Mouse (Mus musculus) heart, adult 9 months (tissue): ENCODE measurements at regions not wholly inside any gene's neighbourhood (a gene's known extent, or its start where the extent isn't known, plus 50 kb on each side); places are given as distances from the start of the nearest gene placed in this dataset.

Experiments used
- DNase-seq, 2 experiments: peaks; one replicate each; pipeline ENCODE4 v3.0.0; 2022; ENCODE audit warnings: low spot score in 2 of 2

- DNase-seq, result no peak
These were observed 130.6 kb downstream of the Gm4791 start for GRCm38 (mm10) chr9:47129101-47129500.

DNA sequence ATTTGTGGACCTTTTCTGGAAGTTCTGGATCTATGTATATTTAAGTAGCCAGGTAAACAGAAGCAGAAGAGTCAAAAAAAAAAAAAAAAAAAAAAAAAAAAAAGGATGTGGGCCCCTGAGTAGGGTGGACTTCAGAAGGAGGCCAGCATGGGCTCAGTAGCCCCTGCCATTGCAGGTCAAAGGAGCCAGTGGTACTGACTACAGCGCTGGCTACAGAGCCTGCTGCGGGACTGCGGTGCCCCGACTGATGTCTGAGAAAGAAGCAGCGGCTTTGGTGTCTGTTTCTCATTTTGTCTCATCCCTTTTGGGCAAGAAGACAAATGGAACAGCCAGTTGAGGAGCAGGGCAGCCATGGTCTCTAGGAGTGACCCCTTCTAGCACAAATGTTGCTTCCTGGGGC is 134.9 kb downstream of the Gm4791 start:
- no peak for DNase-seq

- DNase-seq, result no peak
These were observed 135.3 kb downstream of the Gm4791 start for GRCm38 (mm10) chr9:47133873-47134272.

DNA sequence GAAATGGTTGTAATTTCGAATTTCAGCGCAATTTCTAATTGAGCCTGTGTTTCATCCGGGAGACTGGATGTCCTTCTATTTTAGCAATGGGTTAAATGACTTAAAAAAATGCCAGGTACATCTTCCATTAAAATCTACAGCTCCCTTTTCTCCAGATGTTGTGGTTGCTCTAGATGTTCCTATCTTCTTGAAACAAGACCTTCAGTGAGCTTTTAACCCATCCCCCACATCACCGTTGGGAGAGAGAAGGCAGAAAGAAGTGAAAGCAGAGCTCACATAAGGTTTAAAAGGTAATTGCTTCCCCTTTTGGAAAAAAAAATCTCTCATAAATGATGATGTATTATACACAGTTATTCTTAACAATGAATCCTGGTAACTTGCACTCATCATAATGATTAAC is 135.9 kb downstream of the Gm4791 start:
- DNase-seq, result no peak

DNA sequence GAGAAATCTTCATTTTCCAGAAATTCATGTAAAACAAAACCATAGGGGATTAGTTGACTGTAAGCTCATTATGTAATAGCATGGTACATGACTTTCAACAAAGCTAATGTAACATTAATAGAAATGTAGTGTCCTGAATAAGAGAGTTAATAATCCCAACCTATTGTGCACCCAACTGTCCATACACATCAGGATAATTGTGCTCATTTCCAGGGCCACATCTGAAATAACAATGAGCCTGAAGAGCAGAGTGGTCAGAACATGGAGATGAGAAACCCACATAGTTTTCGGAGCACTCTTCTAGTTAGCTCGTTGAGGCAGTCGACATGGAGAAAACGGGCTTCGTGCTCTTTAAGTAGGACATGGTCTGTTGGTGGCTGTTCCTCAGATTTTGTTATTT is 138.1 kb downstream of the Gm4791 start:
- no peak for DNase-seq

DNA sequence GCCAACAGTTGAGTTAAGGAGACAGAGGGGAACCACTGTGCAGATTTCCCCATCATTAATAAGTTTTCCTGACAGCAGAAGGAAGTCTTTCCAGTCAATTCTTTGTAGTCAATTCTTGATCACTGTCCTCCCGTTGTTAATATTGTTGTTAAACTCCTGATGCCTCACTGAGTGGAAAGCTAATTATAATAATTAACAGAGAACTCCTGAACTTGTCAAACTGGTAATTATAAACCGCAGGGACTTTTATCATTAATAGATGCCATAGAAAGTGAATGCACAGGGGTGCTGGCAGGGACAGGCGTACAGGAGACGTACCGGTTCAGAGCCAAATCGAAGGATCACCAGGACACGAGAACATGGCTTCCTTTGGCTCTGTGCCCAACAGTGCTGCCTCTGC is 154.9 kb downstream of the Gm4791 start:
- DNase-seq, result no peak

DNA sequence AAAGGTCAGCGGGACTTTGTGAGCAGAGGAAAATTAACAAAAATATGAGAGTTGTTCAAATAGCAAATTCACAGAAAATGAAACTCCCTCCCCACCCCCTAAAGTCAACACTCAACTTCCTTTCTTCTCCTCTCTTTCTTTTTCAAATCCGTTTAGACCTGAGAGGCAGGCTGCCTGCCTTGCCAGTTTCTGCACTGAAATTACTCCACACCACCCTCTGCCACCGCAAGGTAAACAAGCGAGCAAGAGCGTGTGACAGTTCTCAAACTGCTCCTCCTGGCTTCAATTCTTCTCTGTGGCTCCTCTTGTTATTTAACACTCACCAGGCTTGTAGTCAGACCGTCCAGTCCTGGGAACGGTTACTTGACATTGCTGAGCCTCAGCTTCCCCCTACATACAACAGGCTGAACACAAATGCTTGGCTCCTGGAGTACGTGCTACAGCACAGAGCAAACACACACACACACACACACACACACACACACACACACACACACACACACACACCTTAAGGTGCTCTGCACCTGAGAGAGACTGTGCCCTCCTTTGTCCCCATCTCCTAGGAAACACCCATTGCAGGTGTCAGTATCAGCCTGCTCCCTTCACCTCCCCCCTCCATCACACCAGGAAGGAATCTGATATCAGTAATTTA is 167.1 kb downstream of the Gm4791 start:
- DNase-seq, result no peak

- no peak for DNase-seq
These were observed 169.2 kb downstream of the Gm4791 start for GRCm38 (mm10) chr9:47167681-47168240.

- DNase-seq, result no peak
These were observed 177.5 kb downstream of the Gm4791 start for GRCm38 (mm10) chr9:47176044-47176443.

DNA sequence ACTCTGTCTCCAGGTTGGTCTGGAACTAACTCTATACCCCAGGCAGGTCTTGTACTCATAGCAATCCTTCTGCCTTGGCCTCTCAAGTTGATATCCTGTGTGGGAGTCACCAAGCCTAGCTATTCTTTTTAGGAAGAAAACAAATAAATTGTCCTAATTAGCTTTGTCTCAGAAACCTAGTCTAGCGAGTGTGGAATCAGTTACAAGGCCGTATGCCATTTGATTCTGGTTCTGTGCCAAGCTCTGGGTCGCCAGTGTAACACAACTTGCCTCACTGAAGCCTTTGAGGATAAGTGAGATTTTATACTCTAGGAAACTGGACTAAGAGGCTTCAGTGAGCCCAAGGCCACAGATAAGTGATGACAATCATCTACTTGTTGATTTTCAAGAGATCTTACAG is 219.6 kb downstream of the Gm4791 start:
- no peak for DNase-seq

DNA sequence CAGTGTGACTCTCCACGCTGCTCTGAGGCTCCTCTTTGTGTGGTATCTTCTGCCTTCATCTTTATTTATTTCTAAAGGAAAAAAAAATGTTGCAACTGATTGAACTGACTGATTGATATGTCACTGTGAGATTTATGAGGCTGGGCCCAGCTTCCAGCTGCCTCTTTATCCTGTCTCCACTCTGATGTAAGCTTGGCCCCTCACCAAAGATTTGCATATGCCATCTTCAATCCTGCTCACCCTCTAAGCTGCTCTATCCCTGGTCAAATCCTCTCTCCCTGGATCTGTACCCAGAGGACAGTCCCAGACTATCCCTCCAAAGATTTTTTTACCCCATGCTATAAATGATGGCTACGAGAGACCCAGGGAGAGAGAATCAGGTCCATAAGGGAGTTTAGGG is 225.0 kb downstream of the Gm4791 start:
- DNase-seq, result no peak

DNA sequence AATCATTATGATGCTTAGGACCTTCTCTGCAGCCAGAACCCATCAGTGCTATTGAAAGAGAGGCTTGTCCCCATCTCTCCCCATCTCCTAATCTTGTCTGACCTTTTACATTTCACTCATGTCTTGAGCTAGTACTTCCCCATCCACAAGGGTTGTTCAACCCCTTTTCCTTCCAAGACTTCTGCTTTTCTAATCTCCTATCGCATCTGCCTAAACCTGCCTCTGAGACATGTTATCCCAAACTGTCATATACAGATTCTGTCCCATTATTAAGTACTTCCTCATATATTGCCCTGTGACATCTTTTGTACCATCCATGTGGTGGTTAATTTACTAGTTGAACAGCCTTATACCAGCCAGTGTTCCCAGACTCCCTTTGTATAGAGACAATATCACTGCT is 225.7 kb downstream of the Gm4791 start:
- no peak for DNase-seq

- DNase-seq, result no peak
These were observed 228.1 kb downstream of the Gm4791 start for GRCm38 (mm10) chr9:47226476-47227271.

DNA sequence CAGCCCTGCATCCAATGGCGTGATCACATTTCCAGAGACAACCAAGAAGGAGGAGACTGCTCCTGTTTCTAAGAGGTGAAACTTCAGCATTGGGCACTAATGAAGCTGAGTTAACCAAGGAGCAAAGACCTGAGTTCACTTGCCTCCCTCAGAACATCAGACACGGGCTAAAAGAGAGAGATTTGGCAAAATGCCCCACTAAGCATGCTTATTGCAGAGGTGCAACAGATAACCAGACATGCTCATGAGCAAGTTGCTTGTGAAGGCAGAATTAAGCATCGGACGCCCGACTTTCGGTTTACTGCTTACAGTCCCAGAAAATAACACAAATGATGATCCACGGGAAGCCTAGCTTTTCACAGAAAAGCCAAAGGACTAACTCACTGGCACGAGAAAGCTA is 228.8 kb downstream of the Gm4791 start:
- no peak for DNase-seq

DNA sequence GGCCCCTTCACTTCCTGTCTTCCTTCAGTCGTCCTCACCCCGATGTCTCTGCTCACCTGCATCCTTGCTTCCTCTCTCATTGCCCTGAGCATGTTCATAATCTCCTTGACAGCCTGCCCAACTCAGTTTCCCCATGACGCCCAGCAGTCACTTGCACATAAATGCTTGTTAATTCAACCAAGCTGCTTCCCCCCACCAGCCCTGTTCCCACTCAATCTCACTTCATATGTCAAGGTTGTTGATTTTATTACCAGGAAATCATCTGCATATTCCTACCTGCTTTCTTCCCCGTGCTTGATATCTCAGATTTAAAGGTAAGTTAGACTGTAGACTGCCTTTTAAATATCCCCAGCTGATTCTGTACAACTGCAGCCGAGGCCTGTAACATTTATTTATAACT is 230.2 kb downstream of the Gm4791 start:
- no peak for DNase-seq

DNA sequence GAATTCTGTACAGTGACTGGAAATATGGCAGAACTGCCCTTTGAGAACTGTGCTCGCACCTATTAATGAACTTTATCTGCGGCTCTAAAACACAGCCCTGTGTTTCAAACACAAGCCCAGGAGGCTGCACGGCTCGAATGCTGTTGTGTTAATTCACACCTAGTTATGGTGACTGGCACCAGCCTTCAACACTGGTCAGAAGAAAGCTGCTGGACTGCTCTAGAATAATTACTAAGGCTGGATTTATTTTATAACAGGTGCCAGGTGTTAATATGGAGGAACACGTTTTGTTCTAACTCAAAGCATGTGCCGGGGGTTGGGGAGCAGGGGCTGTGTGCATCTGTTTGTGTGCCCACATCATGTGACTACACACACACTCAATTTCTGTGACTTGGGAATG is 230.8 kb downstream of the Gm4791 start:
- DNase-seq, result no peak

- peak in 1 of 2 experiments; percentile 48 for DNase-seq
These were observed 242.4 kb downstream of the Gm4791 start for GRCm38 (mm10) chr9:47240950-47241349.

DNA sequence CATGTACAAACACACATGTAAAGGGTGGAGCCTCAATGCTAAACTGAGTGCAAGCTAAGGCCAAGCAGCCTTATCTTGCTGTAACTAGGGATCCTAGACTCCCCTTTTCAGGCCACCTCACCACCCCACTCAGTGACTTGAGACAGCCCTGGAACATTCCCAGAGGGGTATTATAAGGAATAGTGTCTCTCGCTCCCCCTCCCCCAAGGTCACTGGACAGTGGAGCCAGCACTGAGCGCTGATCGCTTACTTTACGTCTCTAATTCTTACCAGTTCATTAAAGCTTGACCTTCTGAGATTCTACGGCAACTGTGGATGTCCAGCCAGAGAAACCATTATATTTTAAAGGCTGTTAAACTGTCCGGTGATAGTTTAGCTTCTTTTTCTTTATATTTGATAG is 243.5 kb downstream of the Gm4791 start:
- DNase-seq, result no peak

DNA sequence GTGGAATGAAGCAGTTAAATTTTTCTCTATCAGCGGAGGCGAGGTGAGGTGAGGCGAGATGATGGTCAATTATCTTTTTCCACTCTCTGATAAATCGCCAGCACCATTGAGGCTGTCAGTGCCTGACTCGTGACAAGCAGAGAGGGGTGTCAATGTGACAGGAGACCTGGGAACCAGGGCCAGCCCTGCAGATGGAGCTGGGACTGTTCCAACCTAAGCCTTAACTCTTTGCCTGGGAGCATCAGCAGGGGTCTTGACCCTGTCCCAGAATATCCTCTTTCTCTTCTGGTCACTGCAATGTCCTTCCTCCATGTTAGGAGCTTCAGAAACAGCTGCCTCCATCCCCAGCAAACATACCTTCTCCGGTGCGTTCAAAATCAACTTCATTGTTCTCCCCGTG is 244.0 kb downstream of the Gm4791 start:
- DNase-seq, result no peak

DNA sequence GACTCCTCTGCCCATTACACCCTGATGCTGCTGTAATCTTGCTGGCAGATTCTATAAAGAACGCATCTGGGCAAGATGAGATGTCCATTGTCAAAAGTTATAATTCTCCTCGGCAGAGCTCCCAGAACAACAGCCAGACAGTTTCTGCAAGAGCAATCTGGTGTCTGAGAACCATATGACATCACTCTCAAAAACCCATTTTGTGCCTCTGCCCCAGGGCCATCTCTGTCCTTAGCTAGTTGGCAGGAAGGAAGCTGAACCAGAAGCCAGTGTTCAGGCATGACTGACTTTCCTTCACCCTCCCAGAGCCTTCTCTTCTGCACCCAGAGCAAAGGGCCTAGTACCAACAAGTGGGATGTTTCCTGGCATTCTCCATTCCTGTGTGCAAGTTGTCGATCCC is 250.5 kb downstream of the Gm4791 start:
- no peak for DNase-seq

GRCm38 (mm10) chr9:47251160-47251559 is 252.6 kb downstream of the Gm4791 start:
- no peak for DNase-seq

- DNase-seq, result no peak
These were observed 255.5 kb downstream of the Gm4791 start for GRCm38 (mm10) chr9:47253836-47254657.
